Mouse (Mus musculus) hindbrain, embryonic 10.5 days (tissue): ENCODE measurements around the gene Nos3. TPM values are rescaled to one million over a fixed set of nuclear protein-coding genes. Genes with fewer than 3 reads are reported as not detected.

Experiments
- DNase-seq: peaks from one replicate; pipeline ENCODE4 v3.0.0-alpha.2; 2017; ENCODE audit warnings: low spot score
- H3K27ac ChIP-seq: fragments of 300-500 bp; sonication (generic); 2 replicates; pipeline ENCODE4 v1.5.1; 2016; ENCODE audit warnings: mild to moderate bottlenecking, moderate library complexity
- H3K27me3 ChIP-seq: fragments of 300-500 bp; sonication (generic); 2 replicates; pipeline ENCODE4 v1.6.1; 2016; ENCODE audit warnings: mild to moderate bottlenecking; ENCODE audit not compliant: poor library complexity, insufficient read depth, severe bottlenecking
- H3K36me3 ChIP-seq: fragments of 300-500 bp; sonication (generic); 2 replicates; pipeline ENCODE4 v1.6.1; 2016; ENCODE audit warnings: mild to moderate bottlenecking, moderate library complexity
- H3K4me1 ChIP-seq: fragments of 300-500 bp; sonication (generic); replicated peaks from 2 replicates; pipeline ENCODE4 v1.6.1; 2016; ENCODE audit warnings: mild to moderate bottlenecking
- H3K4me3 ChIP-seq: fragments of 300-500 bp; sonication (generic); 2 replicates; pipeline ENCODE4 v1.5.1; 2016; ENCODE audit warnings: mild to moderate bottlenecking, moderate library complexity
- H3K9me3 ChIP-seq: fragments of 300-500 bp; sonication (generic); 2 replicates; pipeline ENCODE4 v1.6.1; 2016; ENCODE audit warnings: mild to moderate bottlenecking, moderate library complexity
- WGBS: fragments of 180-500 bp; shearing (Covaris S2); methylation state at CpG from one replicate; pipeline ENCODE4 v1.1.7; 2016; 5-methylcytosine and 5-hydroxymethylcytosine counted together
- polyA plus RNA-seq: library from polyadenylated mRNA; unstranded; fragments of >200 nt; fragmentation: Nextera tagmentation; extraction: Ambion mirVana; gene quantifications from 2 replicates; pipeline ENCODE4 v1.2.1, GENCODE M21; 2016

Gene Nos3
- polyA plus RNA-seq, 1 experiment from 2014 or later = 9.7 TPM

GRCm38 (mm10) chr5:24384407-24384806, 19.8 kb downstream of the Nos3 start:
- Histone ChIP-seq H3K9me3 (no peaks in the 10 kb centered on the region), H3K27me3 (peaks cover 51% of the 10 kb centered on the region), H3K27ac (no peak overlapping the region), H3K4me3 (no peak overlapping the region), H3K4me1 (peaks cover 60% of the 10 kb centered on the region), H3K36me3 (no peaks in the 10 kb centered on the region)
- 73% methylated on average over 6 of the region's 6 CpGs for WGBS
- no peak for DNase-seq

- Histone ChIP-seq H3K27ac (no peak overlapping the region), H3K4me1 (peaks cover 61% of the 10 kb centered on the region), H3K27me3 (peaks cover 61% of the 10 kb centered on the region), H3K4me3 (no peak overlapping the region), H3K36me3 (no peaks in the 10 kb centered on the region), H3K9me3 (no peaks in the 10 kb centered on the region)
- no peak for DNase-seq
- 87% methylated on average over 5 of the region's 5 CpGs for WGBS
Observed at GRCm38 (mm10) chr5:24385374-24385773, 20.8 kb downstream of the Nos3 start.

- no peaks in the 10 kb centered on the region for H3K36me3 ChIP-seq
- peaks cover 68% of the 10 kb centered on the region for H3K27me3 ChIP-seq
- peaks cover 61% of the 10 kb centered on the region for H3K4me1 ChIP-seq
- no peak for DNase-seq
- no peak overlapping the region for H3K27ac ChIP-seq
- H3K9me3 ChIP-seq = no peaks in the 10 kb centered on the region
- 82% methylated on average over 10 of the region's 10 CpGs for WGBS
- H3K4me3 ChIP-seq = no peak overlapping the region
Observed at GRCm38 (mm10) chr5:24385887-24386550, 21.4 kb downstream of the Nos3 start.

GRCm38 (mm10) chr5:24387264-24388241, 22.9 kb downstream of the Nos3 start:
- Histone ChIP-seq H3K27me3 (peaks cover 76% of the 10 kb centered on the region), H3K9me3 (no peaks in the 10 kb centered on the region), H3K4me1 (peaks cover 58% of the 10 kb centered on the region), H3K36me3 (no peaks in the 10 kb centered on the region), H3K27ac (peak overlapping the region; percentile 81), H3K4me3 (peak overlapping the region; percentile 63)
- DNase-seq = peak; percentile 67
- WGBS = under 1% methylated on average over 73 of the region's 73 CpGs

GRCm38 (mm10) chr5:24388246-24388915, 23.8 kb downstream of the Nos3 start:
- 23% methylated on average over 26 of the region's 26 CpGs for WGBS
- peaks cover 50% of the 10 kb centered on the region for H3K4me1 ChIP-seq
- peak overlapping the region; percentile 63 for H3K4me3 ChIP-seq
- no peaks in the 10 kb centered on the region for H3K9me3 ChIP-seq
- no peaks in the 10 kb centered on the region for H3K36me3 ChIP-seq
- no peak for DNase-seq
- peak overlapping the region; percentile 81 for H3K27ac ChIP-seq
- peaks cover 76% of the 10 kb centered on the region for H3K27me3 ChIP-seq

- Histone ChIP-seq H3K9me3 (no peaks in the 10 kb centered on the region), H3K4me1 (peaks cover 50% of the 10 kb centered on the region), H3K27me3 (peaks cover 76% of the 10 kb centered on the region), H3K27ac (peak overlapping the region; percentile 57), H3K36me3 (no peaks in the 10 kb centered on the region), H3K4me3 (no peak overlapping the region)
- peak; percentile 45 for DNase-seq
- 52% methylated on average over 7 of the region's 7 CpGs for WGBS
Observed at GRCm38 (mm10) chr5:24389011-24389657, 24.5 kb downstream of the Nos3 start.

GRCm38 (mm10) chr5:24389658-24390020, 25.0 kb downstream of the Nos3 start:
- Histone ChIP-seq H3K36me3 (no peaks in the 10 kb centered on the region), H3K27ac (peak overlapping the region; percentile 57), H3K27me3 (peaks cover 72% of the 10 kb centered on the region), H3K9me3 (no peaks in the 10 kb centered on the region), H3K4me1 (peaks cover 48% of the 10 kb centered on the region), H3K4me3 (no peak overlapping the region)
- DNase-seq = no peak
- WGBS = 83% methylated on average over 4 of the region's 4 CpGs

- no peak within 1 kb of the TSS for H3K27ac ChIP-seq
- H3K27me3 ChIP-seq = peaks cover 50% of the 10 kb centered on the region
- DNase-seq = no peak
- H3K4me1 ChIP-seq = peaks cover 43% of the 10 kb centered on the region
- H3K36me3 ChIP-seq = peaks cover 4% of the 10 kb centered on the region; the same call in 1 of the 2 replicates
- H3K9me3 ChIP-seq = no peaks in the 10 kb centered on the region
- WGBS = 77% methylated on average over 7 of the region's 7 CpGs
- H3K4me3 ChIP-seq = no peak within 1 kb of the TSS
Observed at GRCm38 (mm10) chr5:24391864-24392263, 27.3 kb downstream of the Nos3 start, which contains the start of gene Atg9b. Gene Atg9b, minus strand, starts transcription at chr5:24392143.

GRCm38 (mm10) chr5:24392724-24393123, 28.1 kb downstream of the Nos3 start:
- no peaks in the 10 kb centered on the region for H3K9me3 ChIP-seq
- no peak for DNase-seq
- H3K4me3 ChIP-seq = no peak overlapping the region
- peaks cover 41% of the 10 kb centered on the region for H3K27me3 ChIP-seq
- peaks cover 34% of the 10 kb centered on the region for H3K4me1 ChIP-seq
- no peak overlapping the region for H3K27ac ChIP-seq
- 78% methylated on average over 7 of the region's 7 CpGs for WGBS
- peaks cover 7% of the 10 kb centered on the region; the same call in 1 of the 2 replicates for H3K36me3 ChIP-seq

GRCm38 (mm10) chr5:24393392-24393997, 28.9 kb downstream of the Nos3 start, which contains the start of gene Abcb8:
Gene Abcb8, plus strand, starts transcription at chr5:24393663.
- H3K4me3 ChIP-seq = peak within 1 kb of the TSS; percentile 61
- peak; percentile 79 for DNase-seq
- H3K4me1 ChIP-seq = peaks cover 27% of the 10 kb centered on the region
- 22% methylated on average over 7 of the region's 7 CpGs for WGBS
- H3K36me3 ChIP-seq = peaks cover 7% of the 10 kb centered on the region; the same call in 1 of the 2 replicates
- H3K27ac ChIP-seq = peak within 1 kb of the TSS; percentile 93
- H3K9me3 ChIP-seq = no peaks in the 10 kb centered on the region
- peaks cover 33% of the 10 kb centered on the region for H3K27me3 ChIP-seq

GRCm38 (mm10) chr5:24394165-24394894, 29.7 kb downstream of the Nos3 start:
- Histone ChIP-seq H3K27ac (peak overlapping the region; percentile 93), H3K27me3 (peaks cover 25% of the 10 kb centered on the region)

More at GRCm38 (mm10) chr5:24394165-24394894, 29.7 kb downstream of the Nos3 start:
- 2% methylated on average over 36 of the region's 36 CpGs for WGBS
- peak; percentile 95 for DNase-seq
- Histone ChIP-seq H3K36me3 (peaks cover 7% of the 10 kb centered on the region; the same call in 1 of the 2 replicates), H3K4me1 (peaks cover 21% of the 10 kb centered on the region), H3K4me3 (peak overlapping the region; percentile 61), H3K9me3 (no peaks in the 10 kb centered on the region)
